Mouse (Mus musculus) spleen, postnatal 14 days (tissue): ENCODE results near the gene Fam161a.

Experiments
- DNase-seq, 2 experiments: peaks; one replicate each; pipeline ENCODE4 v3.0.0; 2021 to 2022; ENCODE audit warnings: low spot score in 2 of 2

Fam161a gene

GRCm38 (mm10) chr11:22990393-22991126 lies 16.8 kb upstream of the Fam161a start, which contains the start of gene Cct4:
Gene Cct4, plus strand, starts transcription at chr11:22990519.
- DNase-seq, result peak; percentile 85 to 89

GRCm38 (mm10) chr11:22991218-22991835 lies 16.0 kb upstream of the Fam161a start:
- no peak for DNase-seq

GRCm38 (mm10) chr11:22994271-22994670 lies 13.1 kb upstream of the Fam161a start:
- no peak for DNase-seq

- DNase-seq, result no peak
These were observed 11.9 kb upstream of the Fam161a start for GRCm38 (mm10) chr11:22995461-22995860.

- no peak for DNase-seq
These were observed 9.0 kb upstream of the Fam161a start for GRCm38 (mm10) chr11:22998308-22998707.

- DNase-seq, result no peak
These were observed 2.1 kb upstream of the Fam161a start for GRCm38 (mm10) chr11:23005276-23005675.

- DNase-seq, result no peak
These were observed 208 bp upstream of the Fam161a start for GRCm38 (mm10) chr11:23007166-23007480.

GRCm38 (mm10) chr11:23008181-23008823 lies 971 bp downstream of the Fam161a start:
- peak; percentile 69 to 74 for DNase-seq

GRCm38 (mm10) chr11:23008824-23009200 lies 1.5 kb downstream of the Fam161a start:
- no peak for DNase-seq

GRCm38 (mm10) chr11:23013096-23013495 lies 5.8 kb downstream of the Fam161a start:
- DNase-seq, result no peak

GRCm38 (mm10) chr11:23013580-23014294 lies 6.4 kb downstream of the Fam161a start:
- no peak for DNase-seq

GRCm38 (mm10) chr11:23014996-23015395 lies 7.7 kb downstream of the Fam161a start:
- DNase-seq, result no peak

GRCm38 (mm10) chr11:23017943-23018342 lies 10.6 kb downstream of the Fam161a start:
- no peak for DNase-seq

GRCm38 (mm10) chr11:23020116-23020770 lies 12.9 kb downstream of the Fam161a start:
- DNase-seq, result no peak

GRCm38 (mm10) chr11:23020841-23021240 lies 13.5 kb downstream of the Fam161a start:
- DNase-seq, result no peak

GRCm38 (mm10) chr11:23023155-23023554 lies 15.8 kb downstream of the Fam161a start:
- DNase-seq, result no peak

- DNase-seq, result no peak
These were observed 16.8 kb downstream of the Fam161a start for GRCm38 (mm10) chr11:23024169-23024568.

GRCm38 (mm10) chr11:23028957-23029356 lies 21.6 kb downstream of the Fam161a start:
- no peak for DNase-seq

- no peak for DNase-seq
These were observed 22.1 kb downstream of the Fam161a start for GRCm38 (mm10) chr11:23029399-23029798.

GRCm38 (mm10) chr11:23047252-23047651 lies 39.9 kb downstream of the Fam161a start:
- no peak for DNase-seq

GRCm38 (mm10) chr11:23047663-23048582 lies 40.6 kb downstream of the Fam161a start:
- DNase-seq, result no peak
